Mouse (Mus musculus): ENCODE data around the gene Elavl2.
"Not testable (repeated sequence)": the region's sequence is repeated elsewhere in the genome, so short reads cannot be mapped to it uniquely, and the experiment has no call there.

The Elavl2 gene

DNA sequence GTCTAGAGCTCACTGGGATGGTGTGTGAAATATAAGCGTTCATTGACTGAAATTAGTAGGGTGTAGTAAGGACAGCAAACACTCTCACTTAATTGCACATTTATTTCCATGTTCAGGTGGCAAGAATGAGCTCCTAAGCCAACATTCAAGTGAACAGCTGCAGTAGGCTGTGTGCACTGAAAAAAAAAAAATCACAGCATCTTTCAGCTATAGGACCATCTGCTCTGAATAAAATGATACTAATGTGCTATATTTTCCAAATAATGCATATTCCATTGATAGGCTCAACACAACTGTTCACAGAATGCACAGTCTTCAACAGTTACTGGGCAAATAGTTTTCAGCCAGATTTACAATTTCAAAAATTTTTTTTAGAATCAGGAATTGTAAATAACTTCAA is 89.8 kb downstream of the Elavl2 start:
- DNase-seq (ENCODE audit: low spot score), result no peak

DNA sequence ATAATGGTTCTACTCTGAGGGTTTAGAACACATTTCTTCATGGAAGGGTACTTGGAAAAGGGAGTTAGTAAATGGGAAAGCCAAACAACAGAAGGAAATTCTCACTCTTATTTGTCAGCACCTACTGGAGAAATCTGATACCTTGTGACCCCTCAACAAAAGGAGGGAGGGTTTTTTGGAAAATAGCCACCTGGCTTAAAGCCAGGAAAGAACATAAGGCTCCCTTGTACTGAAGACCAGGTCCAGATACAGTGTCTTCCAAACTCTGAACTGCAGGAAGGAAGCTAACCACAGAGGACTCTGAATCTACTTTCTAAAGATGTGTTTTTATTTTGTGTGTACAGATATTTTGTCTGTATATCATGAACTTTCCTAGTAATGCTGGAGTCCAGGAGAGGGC is 102.9 kb downstream of the Elavl2 start:
- DNase-seq (ENCODE audit: low spot score), result no peak

DNA sequence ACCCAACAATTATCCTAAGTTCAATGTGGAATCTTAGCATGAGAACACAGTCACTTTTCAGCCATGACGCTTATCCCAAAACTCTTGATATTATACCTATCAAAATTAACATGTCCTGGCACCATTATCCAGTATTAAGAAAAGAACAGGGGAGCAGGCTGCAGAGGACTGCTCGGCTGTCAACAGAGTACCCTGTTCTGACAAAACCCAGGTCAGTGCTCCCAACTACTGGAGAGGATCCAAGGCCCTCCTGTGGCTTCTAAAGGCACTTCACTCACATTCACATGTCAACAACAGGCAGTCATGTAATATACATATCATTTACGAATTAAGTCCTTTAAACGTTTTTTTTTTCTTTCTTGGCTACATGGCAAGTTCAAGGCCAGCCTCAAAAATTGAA is 105.3 kb downstream of the Elavl2 start:
- no peak for DNase-seq (ENCODE audit: low spot score)

DNA sequence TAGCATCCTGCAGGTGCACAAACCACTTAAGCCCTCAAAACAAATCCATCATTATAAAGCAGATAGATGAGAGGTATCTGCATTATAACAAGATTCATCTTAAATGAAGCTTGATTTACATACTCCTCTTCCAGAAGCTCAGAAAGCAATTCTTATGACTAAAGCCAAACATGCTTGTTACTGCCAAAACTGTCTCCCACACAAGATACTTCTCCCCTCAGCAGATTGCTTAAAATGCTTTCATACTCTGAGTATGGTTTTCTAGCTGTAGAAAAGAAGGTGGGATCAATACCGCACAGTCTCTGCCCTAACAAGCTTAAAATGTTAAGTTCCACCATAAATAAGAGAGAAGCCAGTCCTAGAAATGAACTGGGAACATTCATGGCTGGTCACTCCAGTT is 109.1 kb downstream of the Elavl2 start:
- peak; percentile 8 for DNase-seq (ENCODE audit: low spot score)

DNA sequence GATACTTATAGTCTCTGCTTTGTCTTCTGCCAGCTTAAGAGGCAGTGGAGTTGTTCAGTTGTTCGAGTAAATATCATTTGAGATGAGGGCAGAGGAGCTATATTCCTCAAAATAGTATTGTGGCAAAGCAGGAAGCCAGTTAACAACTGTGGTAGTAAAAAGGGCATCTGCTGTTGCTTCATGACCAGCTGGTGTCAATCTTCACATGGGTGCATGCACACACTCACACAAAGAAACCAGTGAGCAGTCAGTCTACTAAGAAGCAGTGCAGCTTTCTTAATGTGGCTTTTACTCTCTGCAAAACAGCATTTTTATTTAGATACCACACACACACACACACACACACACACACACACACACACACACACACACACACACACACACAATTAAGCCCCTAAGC is 110.2 kb downstream of the Elavl2 start:
- no peak for DNase-seq (ENCODE audit: low spot score)

DNA sequence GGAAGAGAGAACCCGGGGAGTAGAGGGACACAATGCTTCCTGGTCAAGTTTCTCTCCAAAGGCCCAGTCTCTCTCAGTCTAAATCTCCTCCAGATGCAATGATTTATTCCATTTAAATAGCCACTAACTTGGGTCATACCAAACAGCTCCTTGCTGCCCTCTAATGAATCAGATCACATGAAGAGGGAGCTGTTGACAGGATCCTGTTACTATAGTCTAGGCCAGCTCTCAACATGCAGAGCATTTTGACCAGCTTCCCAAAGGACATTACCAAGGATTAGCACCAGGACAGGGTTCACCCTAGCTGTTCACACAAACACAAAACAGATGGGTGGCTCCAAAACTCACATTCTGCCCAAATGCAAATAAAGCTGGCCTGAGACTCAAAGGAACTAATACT is 111.4 kb downstream of the Elavl2 start:
- no peak for DNase-seq (ENCODE audit: low spot score)

DNA sequence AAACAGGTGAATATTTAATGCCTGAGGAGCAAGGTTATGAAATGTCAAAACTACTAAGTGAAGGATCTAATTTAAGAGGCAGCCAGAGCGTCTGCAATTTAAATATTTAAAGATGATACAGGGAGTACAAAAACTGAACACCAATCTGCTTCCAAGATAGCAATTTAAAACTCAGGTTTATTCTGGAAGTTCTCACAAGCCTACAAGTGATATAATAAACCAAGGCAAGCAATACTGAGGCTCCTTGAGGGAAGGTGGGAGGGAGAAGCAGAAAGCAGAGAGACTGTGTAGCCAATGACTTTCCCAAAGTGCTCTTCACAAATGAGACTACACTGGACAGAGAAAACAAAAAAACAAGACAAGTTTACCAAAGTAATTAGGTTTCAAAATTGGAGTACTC is 132.2 kb downstream of the Elavl2 start:
- no peak for DNase-seq (ENCODE audit: low spot score)

DNA sequence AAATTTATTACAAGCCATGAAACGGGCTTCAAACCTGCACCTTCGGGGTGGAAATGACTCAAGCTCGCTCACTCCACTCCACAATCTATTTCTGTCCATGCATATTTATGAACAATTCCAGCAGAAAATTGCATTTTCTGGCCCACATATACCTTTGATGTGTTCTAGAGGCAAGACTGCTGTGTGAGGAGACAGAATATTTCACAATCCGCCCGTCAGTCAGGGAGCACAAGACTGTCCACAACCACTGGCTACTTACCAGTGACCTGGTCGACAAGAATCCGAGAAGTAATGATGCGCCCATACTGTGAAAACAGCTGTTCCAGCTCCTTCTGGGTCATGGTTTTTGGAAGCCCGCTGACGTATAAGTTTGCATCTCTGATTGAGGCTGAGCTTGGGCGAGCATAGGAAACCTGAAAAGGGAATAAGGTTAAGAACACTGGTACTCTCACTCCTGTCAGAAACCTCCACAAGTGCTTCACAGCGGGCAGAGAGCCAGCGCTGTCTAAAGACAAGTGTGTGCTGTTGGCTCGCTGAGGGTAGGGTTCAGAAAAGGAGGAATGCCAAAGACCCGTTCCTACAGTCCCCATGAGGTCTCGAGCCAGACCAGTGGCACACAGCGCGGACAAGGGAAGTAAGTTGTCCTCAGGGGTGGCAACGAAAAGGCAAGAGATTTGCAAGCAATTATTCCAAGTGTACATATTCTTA is 136.7 kb downstream of the Elavl2 start:
- no peak for DNase-seq (ENCODE audit: low spot score)

DNA sequence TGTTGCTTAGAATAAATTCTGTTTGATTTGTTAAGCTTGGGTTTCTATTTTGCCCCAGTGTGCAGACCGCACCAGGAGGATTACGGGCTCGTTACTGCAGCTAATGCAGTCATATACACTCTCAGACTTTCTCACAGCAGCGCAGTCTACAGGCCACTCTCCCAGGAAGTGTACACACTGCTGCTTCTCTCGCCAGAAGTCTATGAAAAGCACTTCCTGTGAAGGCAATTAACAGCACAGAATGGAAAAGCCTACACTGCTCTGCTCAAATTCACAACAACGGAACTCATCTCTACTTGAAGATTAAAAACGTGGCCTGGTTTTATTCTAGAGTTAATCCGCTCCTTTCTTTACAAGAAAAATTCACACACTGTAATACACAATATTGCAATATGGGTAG is 137.7 kb downstream of the Elavl2 start:
- no peak for DNase-seq (ENCODE audit: low spot score)

DNA sequence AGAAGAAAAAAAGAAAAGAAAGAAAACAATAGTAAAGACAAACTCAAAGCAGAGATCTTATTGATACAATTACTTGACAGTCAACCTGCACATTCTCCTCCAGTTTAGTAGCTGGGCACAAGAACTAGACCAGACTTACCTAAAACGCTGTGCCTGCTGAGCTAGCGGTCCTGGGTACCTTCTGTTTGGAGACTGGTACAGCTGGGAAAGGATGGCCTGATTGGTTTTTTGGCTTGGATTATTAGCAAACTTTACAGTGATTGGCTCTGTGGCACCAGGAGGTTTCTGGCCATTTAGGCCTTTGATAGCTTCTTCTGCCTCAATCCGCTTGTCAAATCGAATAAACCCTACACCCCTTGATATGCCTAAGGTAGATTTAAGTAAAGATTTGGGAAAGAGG is 140.0 kb downstream of the Elavl2 start:
- no peak for DNase-seq (ENCODE audit: low spot score)

DNA sequence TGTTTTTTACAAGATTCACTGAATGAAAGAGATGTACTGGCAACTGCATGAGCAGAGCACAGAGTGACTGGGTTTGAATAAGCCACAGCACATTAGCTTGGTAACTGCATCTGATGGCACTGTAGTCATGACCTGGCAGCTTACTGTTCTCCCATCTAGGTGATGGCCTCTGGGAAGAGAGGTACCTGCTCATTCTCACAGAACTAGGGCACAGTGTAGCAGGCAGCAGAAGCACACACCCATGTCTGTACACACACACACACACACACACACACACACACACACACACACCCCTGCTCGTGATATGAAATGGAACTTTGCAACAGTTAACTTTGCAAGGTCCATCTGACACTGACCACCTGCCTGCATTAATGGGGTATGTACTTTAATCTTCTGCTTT is 151.9 kb downstream of the Elavl2 start:
- DNase-seq (ENCODE audit: low spot score), result no peak

DNA sequence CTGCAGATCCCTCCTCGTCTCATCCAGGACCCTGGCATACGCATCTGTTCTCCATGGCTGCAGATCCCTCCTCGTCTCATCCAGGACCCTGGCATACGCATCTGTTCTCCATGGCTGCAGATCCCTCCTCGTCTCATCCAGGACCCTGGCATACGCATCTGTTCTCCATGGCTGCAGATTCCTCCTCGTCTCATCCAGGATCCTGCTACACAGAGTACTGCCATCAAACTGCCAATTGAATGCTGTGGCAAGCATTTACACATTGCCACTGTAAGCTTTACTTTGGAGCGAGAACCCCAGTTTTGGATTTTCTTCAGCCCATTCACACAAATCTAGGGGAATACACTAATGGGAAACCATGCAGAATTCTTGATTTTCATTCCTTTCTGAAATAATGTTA is 155.4 kb downstream of the Elavl2 start:
- not testable (repeated sequence) for DNase-seq (ENCODE audit: low spot score)

DNA sequence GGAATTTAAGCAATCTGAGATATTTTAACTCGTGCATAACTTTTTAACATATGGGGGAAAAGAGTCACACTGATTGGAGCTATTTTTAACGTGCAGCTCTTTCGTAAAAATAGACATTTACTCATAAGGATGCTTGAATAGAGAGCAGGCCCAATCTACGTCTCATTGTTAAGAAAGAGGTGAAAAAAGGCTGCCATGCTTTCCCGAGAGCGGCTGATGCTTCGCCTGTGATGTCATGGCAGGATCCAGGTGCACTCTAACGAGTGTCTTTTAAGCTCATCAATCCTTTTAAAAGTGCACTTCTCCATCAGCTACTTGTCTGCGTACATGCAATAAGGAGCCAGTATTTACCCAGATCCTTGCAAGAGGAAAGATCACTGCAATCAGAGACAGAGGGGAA is 156.0 kb downstream of the Elavl2 start:
- no peak for DNase-seq (ENCODE audit: low spot score)

DNA sequence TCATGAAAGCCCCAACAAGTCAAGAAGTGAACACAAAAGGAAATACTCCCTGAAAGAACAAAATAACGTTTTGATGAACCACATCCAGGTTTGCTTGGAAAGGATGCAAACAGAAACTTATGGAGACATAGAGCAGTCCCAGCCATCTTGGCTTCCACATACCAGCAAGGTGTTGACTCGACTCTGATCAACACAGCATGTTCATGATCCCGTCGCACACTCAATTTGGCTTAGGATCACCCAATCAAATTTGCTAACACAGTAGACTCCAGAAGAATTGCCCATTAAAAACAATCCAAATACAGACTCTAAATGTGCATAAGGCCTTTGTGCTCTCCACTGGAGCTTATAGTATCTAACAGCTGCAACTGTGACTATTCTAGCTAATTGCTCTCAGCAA is 156.7 kb downstream of the Elavl2 start:
- DNase-seq (ENCODE audit: low spot score), result no peak

DNA sequence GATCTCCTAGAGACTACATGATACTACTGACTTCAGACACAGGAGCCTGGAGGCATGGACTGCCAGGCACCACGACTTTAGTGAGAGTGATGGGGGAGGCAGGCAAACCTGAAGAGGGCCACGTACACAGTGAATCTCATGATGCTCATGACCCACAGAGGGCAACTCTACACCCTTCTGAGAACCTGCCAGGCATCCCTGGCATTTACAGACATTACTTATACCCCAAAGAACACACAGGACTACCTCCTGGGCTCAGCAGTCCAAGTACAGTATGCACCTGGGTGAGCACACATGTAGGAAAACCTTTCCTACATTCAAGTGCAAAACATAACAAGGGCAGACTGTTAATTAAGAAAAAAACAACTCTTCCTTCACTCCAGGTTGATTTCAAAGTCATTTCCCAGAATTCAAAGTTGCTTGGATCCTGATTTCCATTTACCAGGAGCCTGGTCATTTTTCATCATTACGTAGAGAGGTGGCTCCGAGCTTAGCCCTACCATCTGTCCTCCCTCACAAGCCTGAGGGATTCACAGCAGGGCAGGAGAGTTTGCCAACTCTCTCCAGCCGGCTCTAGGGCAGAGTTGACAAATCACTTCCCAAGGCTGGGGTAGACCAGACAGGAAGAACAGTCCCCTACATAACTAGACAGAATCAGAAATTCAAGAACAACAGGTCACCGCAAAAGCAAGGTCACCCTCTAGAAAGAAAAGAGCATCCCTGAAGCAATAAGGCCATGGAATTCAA is 161.7 kb downstream of the Elavl2 start:
- DNase-seq (ENCODE audit: low spot score), result no peak

DNA sequence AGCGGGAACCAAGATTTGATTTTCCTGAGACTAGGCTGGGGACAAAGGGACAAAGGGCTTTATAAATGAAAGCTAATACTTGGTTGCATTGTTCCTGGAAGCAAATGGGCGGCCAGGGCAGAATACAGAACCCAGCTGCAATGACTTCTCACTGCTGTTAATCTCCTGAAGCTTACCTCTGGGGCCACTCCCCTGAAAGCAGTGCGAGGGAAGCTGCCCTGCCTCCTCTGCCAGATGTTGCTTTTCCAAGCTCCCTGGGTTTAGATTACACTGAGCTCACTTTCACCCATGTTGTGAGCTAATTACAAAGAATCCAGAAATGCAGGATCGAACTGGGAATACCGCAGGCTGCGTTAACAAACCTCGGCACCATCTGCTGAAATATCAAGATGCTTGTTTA is 163.6 kb downstream of the Elavl2 start:
- DNase-seq (ENCODE audit: low spot score), result no peak

DNA sequence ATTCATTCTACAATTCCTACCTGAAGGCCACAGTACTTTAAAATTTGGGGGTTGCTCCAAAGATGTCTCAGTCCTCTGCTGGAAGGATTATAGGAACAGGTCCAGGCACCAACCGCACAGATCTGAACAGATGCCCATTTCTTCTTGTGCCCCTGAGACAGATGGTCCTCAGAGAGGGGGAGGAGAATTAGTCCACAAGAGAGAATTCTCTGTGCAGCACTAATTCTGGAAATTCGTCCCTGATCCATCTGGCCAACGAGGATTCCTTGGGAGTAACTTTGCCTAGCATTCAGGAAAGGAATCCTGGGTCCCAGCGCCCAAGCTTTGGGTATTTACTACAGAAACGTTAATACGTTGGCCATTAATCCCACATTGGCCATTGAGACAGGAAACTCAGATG is 165.6 kb downstream of the Elavl2 start:
- no peak for DNase-seq (ENCODE audit: low spot score)

DNA sequence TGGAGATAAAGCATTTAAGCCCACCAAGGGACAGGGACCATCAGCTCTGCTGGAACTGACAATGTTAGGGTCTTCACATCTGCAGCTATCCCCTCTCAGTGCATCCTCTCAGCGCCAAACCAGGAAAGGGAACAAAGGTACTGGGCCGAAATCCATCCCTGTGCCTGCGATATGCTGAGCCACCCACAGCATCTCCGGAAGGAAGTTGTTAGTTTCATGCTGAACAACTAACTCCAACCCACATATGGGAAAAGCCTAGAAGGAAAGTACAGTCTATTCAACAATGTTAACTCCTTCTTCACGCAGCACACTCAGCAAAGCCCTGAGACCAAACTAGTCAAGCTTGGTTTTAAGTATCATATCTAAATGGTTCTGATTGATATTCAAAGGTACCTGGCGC is 167.0 kb downstream of the Elavl2 start:
- no peak for DNase-seq (ENCODE audit: low spot score)

DNA sequence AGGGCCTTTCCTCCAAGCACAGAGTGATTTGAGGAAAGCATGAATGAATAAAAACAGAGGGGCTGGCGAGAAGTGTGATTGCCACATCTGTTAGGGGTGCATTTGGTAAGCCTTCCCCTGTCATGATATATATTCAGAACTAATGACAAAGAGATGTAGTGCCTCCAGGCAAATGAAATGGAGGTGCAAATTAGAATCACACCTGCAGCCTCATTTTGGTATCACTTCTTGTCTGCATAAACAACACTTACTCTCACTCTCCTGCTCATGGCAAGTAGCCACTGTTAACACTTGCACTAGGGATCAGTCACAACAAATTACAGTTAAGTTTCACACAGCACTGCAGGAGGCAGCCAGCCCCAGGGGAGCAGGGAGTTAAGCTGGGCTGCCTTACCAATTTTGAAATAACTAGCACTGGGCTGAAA is 170.1 kb downstream of the Elavl2 start:
- DNase-seq (ENCODE audit: low spot score), result no peak

DNA sequence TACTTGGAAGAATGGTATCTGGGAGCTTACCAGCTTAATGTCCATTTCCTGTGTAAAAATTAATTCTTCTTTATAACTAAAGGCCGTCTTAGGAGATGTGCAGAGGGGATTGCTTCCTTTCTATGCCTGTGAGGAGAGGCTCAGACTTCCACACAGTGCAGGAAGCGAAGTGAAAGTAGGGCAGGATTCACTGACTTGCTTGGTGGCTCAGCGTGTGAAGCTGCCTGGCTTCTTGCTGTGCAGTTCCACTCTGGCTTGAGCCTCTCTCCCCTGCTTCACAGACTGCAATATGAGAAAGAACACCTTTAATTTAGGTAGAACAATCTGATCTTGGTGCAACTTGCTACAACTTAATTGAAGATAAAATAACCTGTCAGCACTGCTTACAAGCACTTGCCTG is 172.2 kb downstream of the Elavl2 start:
- no peak for DNase-seq (ENCODE audit: low spot score)

DNA sequence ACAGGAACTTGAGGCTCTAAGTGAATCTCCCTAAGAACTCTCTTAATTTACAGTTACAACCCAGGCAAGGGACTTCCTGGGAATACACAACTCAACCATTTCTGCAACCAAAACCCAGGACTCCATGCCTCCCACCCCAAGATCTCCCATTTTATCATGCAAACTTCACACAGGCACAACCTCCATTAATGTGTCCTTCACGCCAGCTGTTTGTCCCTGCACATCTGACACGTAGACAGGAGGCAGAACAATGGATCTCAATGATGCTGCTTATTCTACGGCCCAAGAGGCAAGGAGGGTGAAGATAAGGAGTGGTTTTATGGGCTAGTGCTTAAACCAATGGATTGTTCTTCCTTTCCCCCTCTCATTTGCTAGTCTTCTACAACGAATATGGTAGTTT is 176.8 kb downstream of the Elavl2 start:
- no peak for DNase-seq (ENCODE audit: low spot score)

DNA sequence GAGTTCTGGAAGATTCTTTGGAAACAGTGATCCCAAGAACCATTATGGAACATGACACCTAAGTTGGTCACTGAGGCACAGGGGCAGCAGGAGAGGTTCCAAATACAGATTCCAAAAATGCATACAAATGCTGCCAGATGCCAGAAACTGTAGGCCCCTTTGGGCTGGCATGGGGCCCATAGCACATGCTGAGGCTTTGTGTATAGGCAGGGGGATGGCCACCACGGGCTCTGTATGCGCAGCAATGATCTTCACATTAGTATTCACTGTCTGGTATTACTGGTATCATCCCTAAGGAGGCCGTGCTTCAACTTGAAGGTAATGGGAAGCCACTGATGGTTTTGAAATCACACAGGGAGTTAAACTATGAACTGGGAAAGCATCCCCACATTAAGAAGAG is 181.3 kb downstream of the Elavl2 start:
- DNase-seq (ENCODE audit: low spot score), result no peak

DNA sequence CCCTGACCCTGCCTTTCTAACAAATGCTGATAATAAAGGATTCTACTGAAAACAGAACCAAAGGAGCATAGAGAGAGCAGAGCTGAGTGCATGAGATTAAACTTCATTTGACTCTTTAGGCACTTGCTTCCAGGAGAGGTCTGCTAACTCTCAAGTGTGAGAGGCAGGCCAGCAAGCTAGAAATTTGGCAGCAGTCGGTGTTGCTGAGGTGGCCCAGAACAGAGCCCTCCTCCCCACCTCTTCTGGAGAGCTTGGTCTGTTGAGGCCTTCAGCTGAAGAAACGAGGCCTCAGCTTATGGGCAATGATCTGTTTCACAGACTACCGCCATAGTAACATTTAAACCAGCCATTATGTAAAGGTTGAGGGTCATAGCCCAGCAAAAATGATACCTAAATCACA is 186.7 kb downstream of the Elavl2 start:
- no peak for DNase-seq (ENCODE audit: low spot score)
